Mouse (Mus musculus) forebrain, embryonic 16.5 days (tissue): ENCODE data around the gene Mif4gd. TPM values are rescaled to one million over a fixed set of nuclear protein-coding genes. Genes with fewer than 3 reads are reported as not detected.

Source experiments
- ATAC-seq: fragments of 200-750 bp; cut with Nextera tagmentation; 2 replicates; pipeline ENCODE4 v1.8.0; 2017; ENCODE audit warnings: mild to moderate bottlenecking, moderate library complexity
- H3K27ac ChIP-seq: fragments of 300-500 bp; sonication (generic); 2 replicates; pipeline ENCODE4 v1.5.1; 2014; ENCODE audit warnings: low read length, control low read depth
- H3K27me3 ChIP-seq: fragments of 300-500 bp; sonication (generic); replicated peaks from 2 replicates; pipeline ENCODE4 v1.6.1; 2014; ENCODE audit warnings: low read length; ENCODE audit not compliant: control insufficient read depth, insufficient read depth
- H3K36me3 ChIP-seq: fragments of 300-500 bp; sonication (generic); 2 replicates; pipeline ENCODE4 v1.6.1; 2014; ENCODE audit not compliant: control insufficient read depth, insufficient read depth
- H3K4me1 ChIP-seq: fragments of 300-500 bp; sonication (generic); replicated peaks from 2 replicates; pipeline ENCODE4 v1.6.1; 2014; ENCODE audit warnings: low read length; ENCODE audit not compliant: control insufficient read depth, insufficient read depth
- H3K4me2 ChIP-seq: fragments of 300-500 bp; sonication (generic); 2 replicates; pipeline ENCODE4 v1.6.1; 2014; ENCODE audit warnings: mild to moderate bottlenecking, low read length, control low read depth
- H3K4me3 ChIP-seq: fragments of 300-500 bp; sonication (generic); replicated peaks from 2 replicates; pipeline ENCODE4 v1.5.1; 2014; ENCODE audit warnings: mild to moderate bottlenecking, low read length, control low read depth
- H3K9ac ChIP-seq: fragments of 300-500 bp; sonication (generic); replicated peaks from 2 replicates; pipeline ENCODE4 v1.6.1; 2014; ENCODE audit warnings: low read depth, low read length, control low read depth
- H3K9me3 ChIP-seq: fragments of 300-500 bp; sonication (generic); 2 replicates; pipeline ENCODE4 v1.6.1; 2016; ENCODE audit warnings: low read length; ENCODE audit not compliant: control insufficient read depth
- WGBS: fragments of 180-500 bp; shearing (Covaris S2); extraction: QIAGEN DNeasy Blood & Tissue Kit; methylation state at CpG from one replicate; pipeline ENCODE4 v1.1.7; 2014; 5-methylcytosine and 5-hydroxymethylcytosine counted together
- polyA plus RNA-seq: library from polyadenylated mRNA; unstranded; fragments of >200 nt; fragmentation: Nextera tagmentation; extraction: Ambion mirVana; gene quantifications from 2 replicates; pipeline ENCODE4 v1.2.1, GENCODE M21; 2015

The Mif4gd gene
- 9.8 and 12.9 TPM in 2 replicates for polyA plus RNA-seq

- peak within 1 kb of the TSS; percentile 75 for H3K4me3 ChIP-seq
- ATAC-seq, result peak; percentile 86
- peaks cover 16% of the 10 kb centered on the region for H3K4me1 ChIP-seq
- peak within 1 kb of the TSS; percentile 90 for H3K4me2 ChIP-seq
- no peaks in the 10 kb centered on the region for H3K9me3 ChIP-seq
- H3K27me3 ChIP-seq, result no peaks in the 10 kb centered on the region
- peak within 1 kb of the TSS; percentile 78 for H3K9ac ChIP-seq
- peaks cover 9% of the 10 kb centered on the region for H3K36me3 ChIP-seq
- WGBS, result under 1% methylated on average over 64 of the region's 80 CpGs
- peak within 1 kb of the TSS; percentile 61; the same call in 1 of the 2 replicates for H3K27ac ChIP-seq
Observed at GRCm38 (mm10) chr11:115612410-115613137, at the start of gene Mif4gd. TSS of gene Mif4gd (minus strand) at chr11:115612969.

- no peak for ATAC-seq
- WGBS, result 93% methylated on average over 4 of the region's 4 CpGs
Observed at GRCm38 (mm10) chr11:115660376-115660775, 47.6 kb upstream of the Mif4gd start.

DNA sequence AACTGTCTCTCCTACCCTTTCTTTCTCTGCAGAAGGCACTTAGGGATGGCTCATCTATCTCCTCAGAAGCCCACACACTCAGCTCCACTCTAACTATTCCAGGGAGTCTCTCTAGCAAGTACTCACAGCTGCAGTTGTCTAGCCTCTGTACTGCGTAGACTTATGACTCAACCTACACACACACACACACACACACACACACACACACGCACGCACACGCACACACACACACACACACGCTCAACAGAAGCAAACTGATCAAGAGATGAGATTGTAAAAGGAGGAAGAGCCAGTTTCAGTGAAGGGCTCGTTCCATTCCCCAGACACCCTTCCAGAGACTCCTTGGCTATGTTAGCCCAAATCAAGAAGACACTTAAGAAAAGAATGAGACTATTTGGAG is 45.8 kb upstream of the Mif4gd start:
- 0 out of 2 replicates have a peak, but pooled peaks cover 1% of the 10 kb centered on the region for H3K4me1 ChIP-seq
- H3K9ac ChIP-seq, result no peak overlapping the region
- H3K27me3 ChIP-seq, result no peaks in the 10 kb centered on the region
- ATAC-seq, result no peak
- peaks cover 3% of the 10 kb centered on the region; the same call in 1 of the 2 replicates for H3K36me3 ChIP-seq
- H3K9me3 ChIP-seq, result no peaks in the 10 kb centered on the region
- no peak overlapping the region for H3K27ac ChIP-seq
- no peak overlapping the region for H3K4me3 ChIP-seq
- no peak overlapping the region for H3K4me2 ChIP-seq
- WGBS, result 95% methylated on average over 6 of the region's 6 CpGs

More at GRCm38 (mm10) chr11:115660376-115660775, 47.6 kb upstream of the Mif4gd start:
- Histone ChIP-seq H3K4me2 (no peak overlapping the region), H3K27me3 (no peaks in the 10 kb centered on the region), H3K4me1 (no peaks in the 10 kb centered on the region), H3K4me3 (no peak overlapping the region), H3K36me3 (no peaks in the 10 kb centered on the region), H3K9ac (no peak overlapping the region), H3K9me3 (no peaks in the 10 kb centered on the region), H3K27ac (no peak overlapping the region)

DNA sequence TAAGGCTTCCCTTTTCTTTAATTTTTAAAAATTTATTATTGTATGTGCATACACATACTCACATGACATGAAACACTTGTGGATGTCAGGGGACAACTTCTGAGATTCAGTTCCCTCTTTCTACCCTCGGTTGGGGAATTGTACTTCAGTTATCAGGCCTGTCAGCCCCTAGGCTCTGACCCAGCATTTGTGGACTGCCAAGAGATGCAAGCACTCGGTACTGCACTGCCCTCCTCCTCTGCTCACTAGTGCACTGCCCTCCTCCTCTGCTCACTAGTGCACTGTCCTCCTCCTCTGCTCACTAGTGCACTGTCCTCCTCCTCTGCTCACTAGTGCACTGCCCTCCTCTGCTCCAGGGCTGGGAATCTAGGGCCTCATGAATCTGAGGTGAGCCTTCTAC is 41.4 kb upstream of the Mif4gd start:
- Histone ChIP-seq H3K4me3 (no peak overlapping the region), H3K9ac (no peak overlapping the region), H3K4me1 (peaks cover 13% of the 10 kb centered on the region), H3K4me2 (no peak overlapping the region), H3K36me3 (peaks cover 3% of the 10 kb centered on the region; the same call in 1 of the 2 replicates), H3K9me3 (no peaks in the 10 kb centered on the region), H3K27me3 (no peaks in the 10 kb centered on the region), H3K27ac (no peak overlapping the region)
- ATAC-seq, result no peak
- 86% methylated on average over 2 of the region's 2 CpGs for WGBS

DNA sequence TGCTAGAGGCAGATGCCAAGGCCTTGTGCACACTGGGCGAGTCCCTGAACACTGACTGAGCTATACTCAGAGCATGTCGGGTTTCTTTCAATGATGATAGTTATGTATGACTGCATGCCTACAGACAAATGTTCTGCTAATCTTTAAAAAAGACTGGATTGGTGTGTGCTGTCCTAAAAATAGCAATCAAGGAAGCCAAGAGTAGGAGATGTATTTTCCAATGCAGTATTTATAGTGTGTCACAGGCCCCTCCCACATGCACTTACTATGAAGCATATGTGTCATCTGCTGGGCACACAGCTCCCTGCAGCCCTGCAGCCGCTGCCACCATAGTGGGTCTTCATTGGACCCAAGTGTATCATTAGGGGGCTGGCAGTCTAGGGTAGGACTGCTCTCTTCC is 40.4 kb upstream of the Mif4gd start:
- no peak overlapping the region for H3K4me2 ChIP-seq
- H3K27me3 ChIP-seq, result no peaks in the 10 kb centered on the region
- no peak overlapping the region for H3K4me3 ChIP-seq
- H3K36me3 ChIP-seq, result peaks cover 3% of the 10 kb centered on the region; the same call in 1 of the 2 replicates
- H3K4me1 ChIP-seq, result peaks cover 13% of the 10 kb centered on the region
- no peak overlapping the region for H3K9ac ChIP-seq
- H3K9me3 ChIP-seq, result no peaks in the 10 kb centered on the region
- ATAC-seq, result peak; percentile 23; the same call in 1 of the 2 replicates
- 84% methylated on average over 3 of the region's 3 CpGs for WGBS
- peak overlapping the region; percentile 26 for H3K27ac ChIP-seq

- H3K9ac ChIP-seq, result no peak overlapping the region
- no peak overlapping the region for H3K4me2 ChIP-seq
- 84% methylated on average over 3 of the region's 3 CpGs for WGBS
- no peak for ATAC-seq
- peaks cover 6% of the 10 kb centered on the region; the same call in 1 of the 2 replicates for H3K36me3 ChIP-seq
- no peaks in the 10 kb centered on the region for H3K27me3 ChIP-seq
- no peaks in the 10 kb centered on the region for H3K9me3 ChIP-seq
- H3K4me1 ChIP-seq, result peaks cover 13% of the 10 kb centered on the region
- H3K4me3 ChIP-seq, result no peak overlapping the region
- H3K27ac ChIP-seq, result peak overlapping the region; percentile 27; the same call in 1 of the 2 replicates
Observed at GRCm38 (mm10) chr11:115651680-115652079, 38.9 kb upstream of the Mif4gd start.

GRCm38 (mm10) chr11:115649706-115650105 is 36.9 kb upstream of the Mif4gd start:
- Histone ChIP-seq H3K36me3 (peaks cover 8% of the 10 kb centered on the region; the same call in 1 of the 2 replicates), H3K9me3 (no peaks in the 10 kb centered on the region), H3K4me1 (peaks cover 13% of the 10 kb centered on the region), H3K4me2 (no peak overlapping the region), H3K27ac (peak overlapping the region; percentile 71), H3K4me3 (no peak overlapping the region), H3K9ac (no peak overlapping the region), H3K27me3 (no peaks in the 10 kb centered on the region)
- 40% methylated on average over 10 of the region's 10 CpGs for WGBS
- ATAC-seq, result peak; percentile 18; the same call in 1 of the 2 replicates

DNA sequence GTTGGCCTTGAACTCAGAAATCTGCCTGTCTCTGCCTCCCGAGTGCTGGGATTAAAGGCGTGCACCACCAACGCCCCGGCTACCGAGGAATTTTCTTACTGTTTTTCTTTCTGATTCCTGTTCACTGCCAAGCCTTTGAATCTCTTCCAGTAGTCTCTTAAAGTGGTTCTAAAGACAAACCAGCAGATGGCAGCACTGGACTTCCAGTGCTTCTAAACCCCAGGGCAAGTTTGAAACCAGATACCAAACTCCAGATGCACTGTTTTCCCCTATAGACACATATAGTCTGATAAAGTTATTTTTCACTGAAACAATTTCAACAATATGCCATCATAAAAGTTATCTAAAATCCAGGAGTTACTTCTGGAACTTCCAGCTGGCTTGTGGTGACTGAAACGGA is 34.7 kb upstream of the Mif4gd start:
- no peak overlapping the region for H3K9ac ChIP-seq
- peaks cover 9% of the 10 kb centered on the region for H3K4me1 ChIP-seq
- H3K36me3 ChIP-seq, result peaks cover 7% of the 10 kb centered on the region; the same call in 1 of the 2 replicates
- no peaks in the 10 kb centered on the region for H3K9me3 ChIP-seq
- no peak for ATAC-seq
- H3K4me2 ChIP-seq, result no peak overlapping the region
- 34% methylated on average over 6 of the region's 6 CpGs for WGBS
- H3K27ac ChIP-seq, result no peak overlapping the region
- no peak overlapping the region for H3K4me3 ChIP-seq
- H3K27me3 ChIP-seq, result no peaks in the 10 kb centered on the region

DNA sequence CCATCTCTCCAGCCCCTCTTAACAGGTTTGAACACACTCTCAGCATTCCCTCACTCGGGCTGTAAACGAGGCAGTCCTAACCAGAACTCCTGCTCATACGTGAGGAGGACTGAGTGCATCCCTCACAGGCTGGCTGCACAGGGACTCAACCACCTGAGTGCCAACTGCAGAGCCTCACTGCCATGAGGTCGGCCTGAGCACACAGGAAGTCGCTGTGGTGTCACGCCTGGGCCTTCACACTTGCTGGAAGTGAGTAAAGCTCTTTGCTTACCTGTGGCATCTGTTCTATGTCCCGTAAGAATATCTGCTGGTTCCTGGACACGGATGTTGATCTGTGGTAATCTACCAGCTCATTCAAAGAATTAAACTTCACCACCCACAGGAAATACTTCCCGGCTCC is 33.7 kb upstream of the Mif4gd start:
- H3K36me3 ChIP-seq, result peaks cover 7% of the 10 kb centered on the region; the same call in 1 of the 2 replicates
- H3K27ac ChIP-seq, result no peak overlapping the region
- no peak overlapping the region for H3K4me2 ChIP-seq
- 97% methylated on average over 9 of the region's 9 CpGs for whole genome bisulfite sequencing
- H3K27me3 ChIP-seq, result no peaks in the 10 kb centered on the region
- no peak for ATAC-seq
- H3K4me3 ChIP-seq, result no peak overlapping the region
- peaks cover 9% of the 10 kb centered on the region for H3K4me1 ChIP-seq
- no peak overlapping the region for H3K9ac ChIP-seq
- no peaks in the 10 kb centered on the region for H3K9me3 ChIP-seq
